Mouse (Mus musculus): Measurements from ENCODE around the gene Tmem54. TPM values are rescaled to one million over a fixed set of nuclear protein-coding genes. Genes with fewer than 3 reads are reported as not detected.

Gene Tmem54
- 0.32 TPM in 1 of 2 replicates, not detected in the other for polyA plus RNA-seq (2014; fragmentation: Nextera tagmentation; extraction: Ambion mirVana)

GRCm38 (mm10) chr4:129105356-129105755 is at the start of gene Tmem54:
TSS of gene Tmem54 (plus strand) at chr4:129105548.
- Histone ChIP-seq H3K36me3 (ENCODE audit: control insufficient read depth, insufficient read depth, low read length) (no peaks in the 10 kb centered on the region), H3K27me3 (ENCODE audit: control insufficient read depth, insufficient read depth, low read length) (peaks cover 8% of the 10 kb centered on the region; the same call in 1 of the 2 replicates), H3K4me1 (ENCODE audit: control insufficient read depth, insufficient read depth, low read length) (peaks cover 4% of the 10 kb centered on the region; the same call in 1 of the 2 replicates), H3K4me2 (ENCODE audit: low read depth, low read length) (peak within 1 kb of the TSS; percentile 33), H3K27ac (ENCODE audit: low read depth, low read length) (no peak within 1 kb of the TSS), H3K9me3 (ENCODE audit: control insufficient read depth, low read length) (no peaks in the 10 kb centered on the region), H3K9ac (replicated peaks; ENCODE audit: low read depth, low read length) (no peak within 1 kb of the TSS; the same call in 1 of the 2 replicates), H3K4me3 (ENCODE audit: low read depth, low read length) (peak within 1 kb of the TSS; percentile 18)
- no peak for ATAC-seq (ENCODE audit: low read depth)
- 3% methylated on average over 40 of the region's 40 CpGs for WGBS

GRCm38 (mm10) chr4:129055562-129055961 is 49.8 kb upstream of the Tmem54 start:
- Histone ChIP-seq H3K27ac (ENCODE audit: low read depth, low read length) (no peak overlapping the region), H3K9ac (replicated peaks; ENCODE audit: low read depth, low read length) (no peak overlapping the region), H3K4me1 (ENCODE audit: control insufficient read depth, insufficient read depth, low read length) (peaks cover 10% of the 10 kb centered on the region), H3K27me3 (ENCODE audit: control insufficient read depth, insufficient read depth, low read length) (no peaks in the 10 kb centered on the region), H3K36me3 (ENCODE audit: control insufficient read depth, insufficient read depth, low read length) (no peaks in the 10 kb centered on the region), H3K4me2 (ENCODE audit: low read depth, low read length) (no peak overlapping the region), H3K4me3 (ENCODE audit: low read depth, low read length) (no peak overlapping the region), H3K9me3 (ENCODE audit: control insufficient read depth, low read length) (no peaks in the 10 kb centered on the region)
- 94% methylated on average over 5 of the region's 5 CpGs for WGBS
- no peak for ATAC-seq (ENCODE audit: low read depth)

GRCm38 (mm10) chr4:129057533-129058206 is 47.7 kb upstream of the Tmem54 start:
- Histone ChIP-seq H3K36me3 (ENCODE audit: control insufficient read depth, insufficient read depth, low read length) (no peaks in the 10 kb centered on the region), H3K27me3 (ENCODE audit: control insufficient read depth, insufficient read depth, low read length) (no peaks in the 10 kb centered on the region), H3K4me1 (ENCODE audit: control insufficient read depth, insufficient read depth, low read length) (peaks cover 13% of the 10 kb centered on the region), H3K9me3 (ENCODE audit: control insufficient read depth, low read length) (no peaks in the 10 kb centered on the region), H3K27ac (ENCODE audit: low read depth, low read length) (peak overlapping the region; percentile 94), H3K9ac (replicated peaks; ENCODE audit: low read depth, low read length) (peak overlapping the region; percentile 96), H3K4me3 (ENCODE audit: low read depth, low read length) (peak overlapping the region; percentile 90), H3K4me2 (ENCODE audit: low read depth, low read length) (peak overlapping the region; percentile 68)
- peak; percentile 95 for ATAC-seq (ENCODE audit: low read depth)
- WGBS, result 4% methylated on average over 42 of the region's 44 CpGs

GRCm38 (mm10) chr4:129058207-129059092 is 46.9 kb upstream of the Tmem54 start, which contains the start of gene Rnf19b:
TSS of gene Rnf19b (plus strand) at chr4:129058271.
- H3K4me3 ChIP-seq (ENCODE audit: low read depth, low read length), result peak within 1 kb of the TSS; percentile 90
- under 1% methylated on average over 59 of the region's 107 CpGs for WGBS
- ATAC-seq (ENCODE audit: low read depth), result peak; percentile 68
- peak within 1 kb of the TSS; percentile 68 for H3K4me2 ChIP-seq (ENCODE audit: low read depth, low read length)
- H3K9me3 ChIP-seq (ENCODE audit: control insufficient read depth, low read length), result no peaks in the 10 kb centered on the region
- H3K9ac ChIP-seq (replicated peaks; ENCODE audit: low read depth, low read length), result peak within 1 kb of the TSS; percentile 96
- H3K27ac ChIP-seq (ENCODE audit: low read depth, low read length), result peak within 1 kb of the TSS; percentile 94
- H3K4me1 ChIP-seq (ENCODE audit: control insufficient read depth, insufficient read depth, low read length), result peaks cover 13% of the 10 kb centered on the region
- H3K36me3 ChIP-seq (ENCODE audit: control insufficient read depth, insufficient read depth, low read length), result no peaks in the 10 kb centered on the region
- no peaks in the 10 kb centered on the region for H3K27me3 ChIP-seq (ENCODE audit: control insufficient read depth, insufficient read depth, low read length)

- peak overlapping the region; percentile 90 for H3K4me3 ChIP-seq (ENCODE audit: low read depth, low read length)
- no peaks in the 10 kb centered on the region for H3K9me3 ChIP-seq (ENCODE audit: control insufficient read depth, low read length)
- H3K27ac ChIP-seq (ENCODE audit: low read depth, low read length), result no peak overlapping the region
- no peaks in the 10 kb centered on the region for H3K27me3 ChIP-seq (ENCODE audit: control insufficient read depth, insufficient read depth, low read length)
- peaks cover 13% of the 10 kb centered on the region for H3K4me1 ChIP-seq (ENCODE audit: control insufficient read depth, insufficient read depth, low read length)
- peak overlapping the region; percentile 68 for H3K4me2 ChIP-seq (ENCODE audit: low read depth, low read length)
- H3K36me3 ChIP-seq (ENCODE audit: control insufficient read depth, insufficient read depth, low read length), result no peaks in the 10 kb centered on the region
- H3K9ac ChIP-seq (replicated peaks; ENCODE audit: low read depth, low read length), result peak overlapping the region; percentile 96
- 2% methylated on average over 13 of the region's 13 CpGs for WGBS
- ATAC-seq (ENCODE audit: low read depth), result no peak
Measured at GRCm38 (mm10) chr4:129059125-129059551, 46.2 kb upstream of the Tmem54 start.

GRCm38 (mm10) chr4:129059922-129060321 is 45.4 kb upstream of the Tmem54 start:
- 65% methylated on average over 4 of the region's 4 CpGs for WGBS
- Histone ChIP-seq H3K27ac (ENCODE audit: low read depth, low read length) (no peak overlapping the region), H3K4me3 (ENCODE audit: low read depth, low read length) (peak overlapping the region; percentile 90), H3K36me3 (ENCODE audit: control insufficient read depth, insufficient read depth, low read length) (no peaks in the 10 kb centered on the region), H3K4me2 (ENCODE audit: low read depth, low read length) (peak overlapping the region; percentile 68), H3K4me1 (ENCODE audit: control insufficient read depth, insufficient read depth, low read length) (peaks cover 13% of the 10 kb centered on the region), H3K9ac (replicated peaks; ENCODE audit: low read depth, low read length) (no peak overlapping the region), H3K9me3 (ENCODE audit: control insufficient read depth, low read length) (no peaks in the 10 kb centered on the region), H3K27me3 (ENCODE audit: control insufficient read depth, insufficient read depth, low read length) (no peaks in the 10 kb centered on the region)
- no peak for ATAC-seq (ENCODE audit: low read depth)

GRCm38 (mm10) chr4:129061486-129061885 is 43.9 kb upstream of the Tmem54 start:
- H3K9ac ChIP-seq (replicated peaks; ENCODE audit: low read depth, low read length), result no peak overlapping the region
- H3K9me3 ChIP-seq (ENCODE audit: control insufficient read depth, low read length), result no peaks in the 10 kb centered on the region
- H3K27me3 ChIP-seq (ENCODE audit: control insufficient read depth, insufficient read depth, low read length), result no peaks in the 10 kb centered on the region
- no peak for ATAC-seq (ENCODE audit: low read depth)
- H3K36me3 ChIP-seq (ENCODE audit: control insufficient read depth, insufficient read depth, low read length), result no peaks in the 10 kb centered on the region
- H3K4me3 ChIP-seq (ENCODE audit: low read depth, low read length), result no peak overlapping the region
- no peak overlapping the region for H3K27ac ChIP-seq (ENCODE audit: low read depth, low read length)
- 100% methylated on average over 1 of the region's 1 CpGs for WGBS
- H3K4me2 ChIP-seq (ENCODE audit: low read depth, low read length), result no peak overlapping the region
- peaks cover 13% of the 10 kb centered on the region for H3K4me1 ChIP-seq (ENCODE audit: control insufficient read depth, insufficient read depth, low read length)

GRCm38 (mm10) chr4:129062281-129063075 is 42.9 kb upstream of the Tmem54 start:
- WGBS, result 78% methylated on average over 3 of the region's 3 CpGs
- H3K36me3 ChIP-seq (ENCODE audit: control insufficient read depth, insufficient read depth, low read length), result no peaks in the 10 kb centered on the region
- ATAC-seq (ENCODE audit: low read depth), result no peak

More at GRCm38 (mm10) chr4:129062281-129063075, 42.9 kb upstream of the Tmem54 start:
- Histone ChIP-seq H3K4me3 (ENCODE audit: low read depth, low read length) (no peak overlapping the region), H3K27me3 (ENCODE audit: control insufficient read depth, insufficient read depth, low read length) (no peaks in the 10 kb centered on the region), H3K9ac (replicated peaks; ENCODE audit: low read depth, low read length) (no peak overlapping the region), H3K27ac (ENCODE audit: low read depth, low read length) (no peak overlapping the region), H3K4me2 (ENCODE audit: low read depth, low read length) (no peak overlapping the region), H3K9me3 (ENCODE audit: control insufficient read depth, low read length) (no peaks in the 10 kb centered on the region), H3K4me1 (ENCODE audit: control insufficient read depth, insufficient read depth, low read length) (peaks cover 13% of the 10 kb centered on the region)
